Mouse (Mus musculus): Measurements from ENCODE around the gene Cd163. TPM values are rescaled to one million over a fixed set of nuclear protein-coding genes. Genes with fewer than 3 reads are reported as not detected.

Cd163 gene
- 2.7 to 3.5 TPM (median 3.0 TPM) in 4 replicates for total RNA-seq (2023)

GRCm38 (mm10) chr6:124304356-124304755 is at the start of gene Cd163:
TSS of gene Cd163 (plus strand) at chr6:124304656.

Other genes starting within 250 kb of the Cd163 start
- not detected in 4 replicates for gene Vmn2r27, start 72.8 kb upstream of the Cd163 start, total RNA-seq (2023)
- gene Pex5, start 110.4 kb downstream of the Cd163 start, total RNA-seq (2023) = 43.0 to 50.9 TPM (median 46.9 TPM) in 4 replicates
- 1.6 to 2.3 TPM (median 2.0 TPM) in 4 replicates for gene Clstn3, start 160.1 kb downstream of the Cd163 start, total RNA-seq (2023)
- not detected in 4 replicates for gene C1rl, start 188.5 kb downstream of the Cd163 start, total RNA-seq (2023)
- gene C1ra, start 207.7 kb downstream of the Cd163 start, total RNA-seq (2023) = 0.19 to 0.46 TPM (median 0.31 TPM) in 4 replicates
- 0.19 to 0.85 TPM (median 0.56 TPM) in 4 replicates for gene C1s1, start 237.7 kb downstream of the Cd163 start, total RNA-seq (2023)